Mouse (Mus musculus): ENCODE measurements around the gene Epb41l1. TPM values are rescaled to one million over a fixed set of nuclear protein-coding genes. Genes with fewer than 3 reads are reported as not detected.

The Epb41l1 gene
- total and polyA plus RNA-seq, 2 experiments from 2014 or later, result 0.45 to 28.2 TPM

DNA sequence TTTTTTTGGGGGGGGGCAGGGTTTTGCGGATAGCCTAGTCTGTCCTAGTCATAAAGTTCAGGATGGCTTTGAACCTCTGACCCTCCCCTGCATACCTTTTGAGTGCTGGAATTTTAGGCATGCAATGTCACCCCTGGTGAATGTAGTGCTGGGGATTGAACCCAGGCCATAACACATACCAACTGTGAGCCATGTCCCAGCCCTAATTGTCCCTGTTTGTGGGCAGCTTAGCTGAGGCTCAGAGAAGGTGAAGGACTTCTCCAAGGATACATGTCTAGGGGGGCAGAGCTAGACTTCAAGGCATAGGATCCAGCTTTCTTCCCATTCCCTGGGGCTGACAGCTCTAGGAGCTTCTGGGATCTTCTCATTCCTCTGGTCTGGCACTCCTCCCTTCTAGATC, 22.6 kb downstream of the Epb41l1 start:
- 69% methylated on average over 1 of the region's 1 CpGs for WGBS
- H3K4me2 ChIP-seq (ENCODE audit: low read depth, low read length), result no peak overlapping the region
- DNase-seq (ENCODE audit: low spot score) (peak; percentile 9), ATAC-seq (ENCODE audit: insufficient read depth, low read depth) (no peak)
- no peak overlapping the region for H3K4me3 ChIP-seq (ENCODE audit: low read depth, low read length)
- no peaks in the 10 kb centered on the region for H3K36me3 ChIP-seq (replicated peaks; ENCODE audit: control insufficient read depth, insufficient read depth, low read length)
- no peak overlapping the region for H3K27ac ChIP-seq (ENCODE audit: low read depth)
- no peaks in the 10 kb centered on the region for H3K27me3 ChIP-seq (ENCODE audit: control insufficient read depth, insufficient read depth, low read length)
- no peak for TF ChIP-seq EP300 (IDR thresholded peaks at IDR 0.05; ENCODE audit: low read depth)
- no peak for TF ChIP-seq CTCF (IDR thresholded peaks at IDR 0.05; ENCODE audit: low read depth)
- H3K9ac ChIP-seq (replicated peaks; ENCODE audit: low read depth, low read length), result no peak overlapping the region
- H3K9me3 ChIP-seq (replicated peaks; ENCODE audit: control insufficient read depth, low read length), result no peaks in the 10 kb centered on the region
- H3K4me1 ChIP-seq (ENCODE audit: control insufficient read depth, insufficient read depth), result peaks cover 23% of the 10 kb centered on the region; the same call in 1 of the 2 replicates

DNA sequence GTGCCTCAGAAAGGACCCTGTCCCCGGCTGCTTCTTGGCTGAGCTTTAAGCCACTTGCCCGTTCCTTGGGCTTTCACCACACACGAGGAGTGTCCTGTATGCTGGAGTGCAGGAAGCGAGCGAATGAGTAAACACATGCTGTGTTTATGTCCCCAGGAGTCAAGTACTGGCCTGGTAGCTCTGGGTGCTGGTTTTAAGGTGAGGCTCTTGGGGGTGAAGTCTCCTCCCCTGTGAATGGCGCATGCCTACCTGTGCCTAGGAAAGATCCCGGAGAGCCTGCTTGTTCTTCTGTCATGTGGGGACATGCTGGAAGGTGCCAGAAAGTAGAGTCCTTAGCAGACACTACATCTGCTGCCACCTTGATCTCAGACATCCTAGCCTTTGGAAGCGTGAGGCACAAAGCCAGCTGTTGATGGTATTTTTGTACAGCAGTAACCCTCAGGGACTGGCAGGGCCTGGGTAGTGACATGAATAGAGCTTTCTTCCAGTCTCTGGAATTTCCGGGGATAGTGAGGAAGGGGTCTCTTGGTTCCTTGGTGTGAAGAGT, 25.9 kb downstream of the Epb41l1 start:
- Histone ChIP-seq H3K4me3 (ENCODE audit: low read depth, low read length) (no peak overlapping the region), H3K9me3 (replicated peaks; ENCODE audit: control insufficient read depth, low read length) (no peaks in the 10 kb centered on the region), H3K9ac (replicated peaks; ENCODE audit: low read depth, low read length) (no peak overlapping the region), H3K27me3 (ENCODE audit: control insufficient read depth, insufficient read depth, low read length) (no peaks in the 10 kb centered on the region), H3K36me3 (replicated peaks; ENCODE audit: control insufficient read depth, insufficient read depth, low read length) (no peaks in the 10 kb centered on the region), H3K27ac (ENCODE audit: low read depth) (no peak overlapping the region), H3K4me2 (ENCODE audit: low read depth, low read length) (no peak overlapping the region), H3K4me1 (ENCODE audit: control insufficient read depth, insufficient read depth) (peaks cover 13% of the 10 kb centered on the region; the same call in 1 of the 2 replicates)
- 66% methylated on average over 9 of the region's 9 CpGs for WGBS
- ATAC-seq (ENCODE audit: insufficient read depth, low read depth) (no peak), DNase-seq (ENCODE audit: low spot score) (no peak)
- no peak for TF ChIP-seq EP300 (IDR thresholded peaks at IDR 0.05; ENCODE audit: low read depth)
- TF ChIP-seq CTCF (IDR thresholded peaks at IDR 0.05; ENCODE audit: low read depth), result no peak

DNA sequence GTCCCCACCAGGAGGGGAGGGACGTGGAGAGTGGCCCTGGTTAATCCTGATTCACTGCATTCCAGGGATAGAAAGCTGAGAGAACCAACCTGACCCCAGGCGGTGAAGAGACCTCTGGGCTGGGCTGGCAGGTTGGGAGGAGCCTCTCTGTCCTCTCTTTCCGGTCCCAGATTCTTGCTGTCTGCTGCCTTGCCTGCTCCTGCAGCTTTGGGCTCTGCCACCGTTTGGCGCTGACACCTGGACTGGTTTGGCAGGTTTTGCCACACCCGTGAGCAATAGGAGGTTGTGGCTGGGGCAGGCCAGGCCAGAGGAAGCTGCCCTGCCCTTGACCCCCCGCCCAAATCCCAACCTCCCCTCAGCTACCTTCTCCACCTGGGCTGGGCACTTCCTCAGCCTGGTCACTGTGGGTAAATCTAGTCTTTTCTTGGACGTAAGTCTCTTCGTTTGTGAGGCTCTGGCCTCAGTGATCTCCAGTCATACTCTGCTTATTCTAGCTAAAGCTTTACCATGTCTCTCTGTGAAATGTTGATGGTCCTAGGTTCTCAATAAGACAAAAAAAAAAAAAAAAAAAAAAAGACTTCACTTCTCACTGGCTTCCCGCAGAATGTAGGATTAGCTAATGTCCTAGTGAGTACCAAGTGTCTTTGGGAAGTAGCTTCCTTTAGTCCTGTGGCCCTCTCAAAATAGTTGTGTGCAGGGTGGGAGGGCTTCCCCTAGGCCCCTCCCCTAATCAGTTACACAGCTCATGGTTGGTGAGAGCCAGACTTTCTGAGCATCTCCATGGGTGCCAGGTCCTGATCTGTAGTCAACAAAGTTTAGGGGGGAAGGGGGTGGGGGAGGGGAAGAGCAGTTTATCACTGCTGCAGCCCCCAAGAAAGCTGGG, 26.9 kb downstream of the Epb41l1 start:
- Histone ChIP-seq H3K27ac (ENCODE audit: low read depth) (no peak overlapping the region), H3K4me2 (ENCODE audit: low read depth, low read length) (no peak overlapping the region), H3K9ac (replicated peaks; ENCODE audit: low read depth, low read length) (no peak overlapping the region)

DNA sequence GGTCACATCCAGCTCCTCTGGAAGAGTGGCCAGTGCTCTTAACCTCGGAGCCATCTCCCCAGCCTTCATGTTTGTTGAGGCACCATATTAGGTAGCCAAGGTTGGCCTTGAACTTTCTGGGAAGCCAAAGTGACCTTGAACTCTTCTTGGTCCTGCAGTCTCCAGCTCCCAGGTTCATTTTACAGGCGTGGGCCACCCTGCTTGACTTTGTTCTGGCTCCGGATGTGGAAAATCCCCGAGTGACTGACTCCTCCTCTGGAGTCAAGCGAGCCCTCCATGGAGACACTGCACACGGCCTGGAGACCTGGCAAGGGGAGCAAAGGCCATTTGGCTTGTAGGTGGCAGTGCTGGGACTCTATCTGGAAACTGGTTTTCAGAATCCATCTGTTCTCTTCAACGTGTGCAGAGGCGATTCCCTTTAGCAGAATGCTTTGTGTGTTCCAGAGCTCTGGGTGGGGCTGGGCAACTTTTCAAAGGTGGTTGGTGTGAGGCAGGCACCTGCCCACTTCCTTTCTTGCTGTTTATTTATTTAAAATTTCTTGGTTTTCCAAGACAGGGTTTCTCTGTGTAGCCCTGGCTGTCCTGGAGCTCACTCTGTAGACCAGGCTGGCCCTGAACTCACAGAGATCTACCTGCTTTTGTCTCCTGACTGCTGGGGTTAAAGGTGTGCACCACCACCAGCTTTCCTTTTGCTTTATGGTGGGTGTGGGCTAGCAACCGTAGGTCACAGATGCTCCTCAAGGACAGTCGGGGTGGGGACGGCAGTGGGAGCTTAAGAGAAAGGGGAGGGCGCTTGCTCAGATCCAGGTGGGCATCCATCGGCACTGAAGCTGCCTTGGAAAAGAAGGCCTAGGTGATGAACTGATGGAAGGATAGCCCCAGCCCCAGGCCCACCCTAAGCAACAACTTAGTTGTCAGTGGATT, 30.8 kb downstream of the Epb41l1 start:
- Histone ChIP-seq H3K27ac (ENCODE audit: low read depth) (no peak overlapping the region), H3K27me3 (ENCODE audit: control insufficient read depth, insufficient read depth, low read length) (no peaks in the 10 kb centered on the region), H3K36me3 (replicated peaks; ENCODE audit: control insufficient read depth, insufficient read depth, low read length) (no peaks in the 10 kb centered on the region), H3K4me2 (ENCODE audit: low read depth, low read length) (no peak overlapping the region), H3K9ac (replicated peaks; ENCODE audit: low read depth, low read length) (no peak overlapping the region), H3K9me3 (replicated peaks; ENCODE audit: control insufficient read depth, low read length) (no peaks in the 10 kb centered on the region), H3K4me1 (ENCODE audit: control insufficient read depth, insufficient read depth) (peaks cover 10% of the 10 kb centered on the region; the same call in 1 of the 2 replicates), H3K4me3 (ENCODE audit: low read depth, low read length) (no peak overlapping the region)
- 79% methylated on average over 13 of the region's 13 CpGs for WGBS
- ATAC-seq (ENCODE audit: insufficient read depth, low read depth), result no peak
- no peak for DNase-seq (ENCODE audit: low spot score)
- no peak for TF ChIP-seq EP300 (IDR thresholded peaks at IDR 0.05; ENCODE audit: low read depth)
- no peak for TF ChIP-seq CTCF (IDR thresholded peaks at IDR 0.05; ENCODE audit: low read depth)

More for the DNA sequence above, 26.9 kb downstream of the Epb41l1 start:
- WGBS, result 30% methylated on average over 10 of the region's 10 CpGs
- TF ChIP-seq EP300 (IDR thresholded peaks at IDR 0.05; ENCODE audit: low read depth) (no peak), CTCF (IDR thresholded peaks at IDR 0.05; ENCODE audit: low read depth) (no peak)
- ATAC-seq (ENCODE audit: insufficient read depth, low read depth), result no peak
- no peaks in the 10 kb centered on the region for H3K36me3 ChIP-seq (replicated peaks; ENCODE audit: control insufficient read depth, insufficient read depth, low read length)
- peaks cover 13% of the 10 kb centered on the region; the same call in 1 of the 2 replicates for H3K4me1 ChIP-seq (ENCODE audit: control insufficient read depth, insufficient read depth)
- no peaks in the 10 kb centered on the region for H3K9me3 ChIP-seq (replicated peaks; ENCODE audit: control insufficient read depth, low read length)
- no peak for DNase-seq (ENCODE audit: low spot score)
- H3K27me3 ChIP-seq (ENCODE audit: control insufficient read depth, insufficient read depth, low read length), result no peaks in the 10 kb centered on the region
- H3K4me3 ChIP-seq (ENCODE audit: low read depth, low read length), result no peak overlapping the region

DNA sequence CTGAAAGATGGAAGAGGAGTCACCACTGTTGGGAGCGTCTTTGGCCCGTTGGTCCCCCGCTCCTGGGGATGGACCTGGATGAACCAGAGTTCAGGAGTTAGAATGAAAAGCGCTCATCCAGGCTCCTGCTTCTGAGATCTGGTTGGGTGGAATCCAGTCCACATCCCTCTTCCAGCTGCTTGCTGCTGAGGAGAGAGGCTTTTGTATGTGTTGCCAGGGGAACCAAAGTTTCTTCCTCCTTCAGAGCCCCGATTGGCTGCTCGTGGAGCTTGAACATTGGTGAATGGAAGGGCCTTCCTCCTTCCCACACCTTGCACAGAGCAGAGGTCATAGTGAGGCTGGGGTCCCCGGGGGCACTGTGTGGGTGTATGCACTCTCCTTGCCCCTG, 31.4 kb downstream of the Epb41l1 start:
- no peak for TF ChIP-seq CTCF (IDR thresholded peaks at IDR 0.05; ENCODE audit: low read depth)
- TF ChIP-seq EP300 (IDR thresholded peaks at IDR 0.05; ENCODE audit: low read depth), result no peak
- no peak for DNase-seq (ENCODE audit: low spot score)
- Histone ChIP-seq H3K9ac (replicated peaks; ENCODE audit: low read depth, low read length) (no peak overlapping the region), H3K9me3 (replicated peaks; ENCODE audit: control insufficient read depth, low read length) (no peaks in the 10 kb centered on the region), H3K4me3 (ENCODE audit: low read depth, low read length) (no peak overlapping the region), H3K27ac (ENCODE audit: low read depth) (no peak overlapping the region), H3K4me2 (ENCODE audit: low read depth, low read length) (no peak overlapping the region), H3K36me3 (replicated peaks; ENCODE audit: control insufficient read depth, insufficient read depth, low read length) (no peaks in the 10 kb centered on the region), H3K27me3 (ENCODE audit: control insufficient read depth, insufficient read depth, low read length) (no peaks in the 10 kb centered on the region), H3K4me1 (ENCODE audit: control insufficient read depth, insufficient read depth) (0 out of 2 replicates have a peak, but pooled peaks cover 6% of the 10 kb centered on the region)
- no peak for ATAC-seq (ENCODE audit: insufficient read depth, low read depth)
- 74% methylated on average over 7 of the region's 7 CpGs for WGBS
